Mouse (Mus musculus): Measurements from ENCODE around the gene Traf3ip2.

- TF ChIP-seq TAL1 (IDR thresholded peaks at IDR 0.05; ENCODE audit: low read length) (no peak), GATA1 (IDR thresholded peaks at IDR 0.05; ENCODE audit: low read length) (no peak)
These were observed 17.2 kb downstream of the Traf3ip2 start for GRCm38 (mm10) chr10:39629746-39630552.
